Mouse (Mus musculus) heart, adult 8-10 months (tissue): Measurements from ENCODE around the gene Vmn1r191. TPM values are rescaled to one million over a fixed set of nuclear protein-coding genes. Genes with fewer than 3 reads are reported as not detected.
A peak's percentile ranks its signal among the peaks of the same experiment; 100 is the strongest.
"Not testable (repeated sequence)": the region's sequence is repeated elsewhere in the genome, so short reads cannot be mapped to it uniquely, and the experiment has no call there.

ENCODE experiments used
- DNase-seq: peaks from one replicate; pipeline ENCODE4 v3.0.0; 2022; ENCODE audit warnings: low spot score
- microRNA-seq: library from miRNA; unstranded; fragments of <30 nt; microRNA quantifications from one replicate; pipeline ENCODE4 v1.2.0, GENCODE M21; 2022
- total RNA-seq, 4 experiments: library from RNA; stranded (reverse); gene quantifications; 2 replicates each; pipeline ENCODE4 v1.2.4; 2022

Vmn1r191 gene
- total RNA-seq: not detected

- DNase-seq: no peak
These were observed at the start of gene Vmn1r191 for GRCm38 (mm10) chr13:22183869-22184268. Vmn1r191 (minus strand) TSS chr13:22183969.

DNA sequence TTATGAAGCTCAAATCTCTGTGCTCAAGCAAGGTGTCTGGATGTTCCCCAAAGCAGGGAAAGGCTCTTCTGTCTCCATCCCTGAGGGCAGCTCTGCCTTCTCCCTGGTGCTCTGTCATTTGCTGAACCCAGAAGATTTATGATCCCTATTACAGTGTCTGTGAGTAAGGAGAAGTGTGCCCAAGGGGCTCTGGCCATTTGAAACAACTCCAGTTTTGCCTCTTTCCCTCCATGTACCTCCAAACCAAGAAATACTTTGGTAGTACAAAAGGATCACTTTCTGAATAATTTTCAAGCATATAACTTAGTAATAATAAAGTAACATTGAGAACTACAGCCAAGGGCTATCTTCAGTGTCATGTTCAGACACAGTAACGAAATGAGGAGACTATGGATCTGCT is 39.3 kb upstream of the Vmn1r191 start, which contains the start of gene Vmn1r193:
TSS of gene Vmn1r193 (minus strand) at position 101 of the 400 bp plus-strand sequence.
- not testable (repeated sequence) for DNase-seq

GRCm38 (mm10) chr13:22192756-22193155 is 9.0 kb upstream of the Vmn1r191 start:
- DNase-seq: not testable (repeated sequence)

DNA sequence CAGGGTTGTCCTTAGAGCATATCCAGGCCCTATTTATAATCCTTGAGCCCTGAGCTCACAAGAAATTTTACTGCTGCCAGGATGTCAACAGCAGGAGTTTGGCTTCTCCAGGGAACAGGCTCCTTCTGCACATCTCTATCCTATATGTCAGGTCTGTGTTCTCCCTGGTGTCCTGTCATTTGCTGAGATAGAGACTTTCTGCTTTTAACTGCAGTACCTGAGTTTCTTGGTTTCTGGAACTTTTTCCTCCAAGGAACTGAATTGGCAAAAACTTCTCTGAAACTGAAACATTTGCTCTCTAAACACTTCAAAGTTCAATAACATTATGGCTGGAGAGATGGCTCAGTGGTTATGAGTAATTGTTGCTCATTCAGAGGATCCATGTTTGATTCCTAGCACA is 7.3 kb upstream of the Vmn1r191 start, which contains the start of gene Vmn1r192:
TSS of gene Vmn1r192 (minus strand) at position 101 of the 400 bp plus-strand sequence.
- no peak for DNase-seq

DNA sequence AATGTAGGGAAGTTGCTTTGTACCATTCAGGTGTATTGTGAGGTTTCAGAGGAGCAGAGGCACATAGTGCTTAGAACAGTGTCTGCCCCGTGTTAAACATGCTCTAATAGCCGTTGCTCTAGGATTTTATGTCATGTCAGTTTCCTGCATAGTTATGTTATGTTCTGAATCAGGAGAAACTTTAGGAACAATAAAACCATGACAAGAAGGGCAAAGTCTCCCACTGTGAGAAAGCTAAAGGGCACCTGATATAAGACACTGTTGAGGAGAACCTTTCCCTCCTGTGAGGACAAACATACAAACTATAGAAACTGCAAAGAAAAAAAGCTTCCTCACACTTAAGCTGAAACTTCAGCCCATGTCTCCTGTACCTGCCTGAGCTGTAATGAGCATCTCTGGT is 6.6 kb upstream of the Vmn1r191 start:
- no peak for DNase-seq

DNA sequence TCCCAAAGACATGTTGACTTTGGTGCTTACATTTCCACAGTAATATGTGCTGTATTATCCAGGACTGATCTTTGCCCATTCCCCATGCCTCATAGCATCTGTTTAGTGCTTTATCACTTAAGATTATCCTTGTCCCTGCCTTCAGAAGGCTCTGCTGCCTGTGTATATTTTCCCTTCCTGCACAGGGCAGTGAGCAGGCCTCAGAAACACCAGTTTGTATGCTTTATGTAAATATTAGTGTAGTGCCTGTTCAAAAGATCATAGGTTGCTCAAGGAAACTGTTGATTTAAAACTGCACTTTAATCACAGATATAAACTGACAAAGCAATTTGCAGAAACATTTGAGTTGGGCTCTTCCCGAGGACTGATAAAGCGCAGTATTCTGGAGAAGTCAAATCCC is 5.5 kb upstream of the Vmn1r191 start:
- no peak for DNase-seq

DNA sequence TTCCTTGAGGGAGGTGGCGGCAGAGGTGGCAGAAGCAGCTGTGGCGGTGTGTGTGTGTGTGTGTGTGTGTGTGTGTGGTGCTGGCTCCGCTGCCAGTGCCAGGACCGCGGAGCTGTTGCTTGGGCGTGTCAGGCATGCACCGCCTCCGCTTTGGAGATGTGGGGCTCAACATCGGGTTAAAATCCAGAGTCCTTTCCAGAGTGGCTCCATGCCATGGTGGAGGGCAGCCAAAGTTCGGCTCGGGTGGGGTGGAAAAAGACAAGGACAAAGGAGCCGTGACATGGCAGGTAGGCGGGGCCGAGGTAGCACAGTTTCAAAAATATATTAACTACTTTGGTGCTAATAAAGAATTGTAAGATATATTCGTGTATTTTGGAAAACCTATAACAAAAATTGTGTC is 15.4 kb downstream of the Vmn1r191 start:
- DNase-seq: peak; percentile 13

- not testable (repeated sequence) for DNase-seq
These were observed 47.1 kb downstream of the Vmn1r191 start for GRCm38 (mm10) chr13:22136495-22137293.

Small RNAs within 50 kb of the gene (microRNA-seq; reads per million reads assigned to microRNA genes)
- gene Gm23282 (not detected), gene Gm25084 (not detected)

Other genes with a start within 250 kb of the Vmn1r191 start
- gene Zfp184, start 238.9 kb downstream of the Vmn1r191 start, total RNA-seq: 1 to 10 TPM in 1 of 4 experiments, under 1 TPM in 3; 0.46 to 1.0 (median 0.83) TPM
- not detected for gene Pom121l2, start 202.8 kb downstream of the Vmn1r191 start, total RNA-seq
- under 1 TPM in 1 of 4 experiments, not detected in 3; 0.22 TPM for gene Prss16, start 174.2 kb downstream of the Vmn1r191 start, total RNA-seq
- 10 to 100 TPM in 2 of 4 experiments, 1 to 10 TPM in 2; 1.7 to 11.1 (median 9.1) TPM for gene Hist1h2ah, start 148.4 kb downstream of the Vmn1r191 start, total RNA-seq
- 10 to 100 TPM in 1 of 4 experiments, 1 to 10 TPM in 3; 4.6 to 13.2 (median 8.3) TPM for gene Hist1h2bk, start 148.1 kb downstream of the Vmn1r191 start, total RNA-seq
- 10 to 100 TPM; 11.6 to 17.7 (median 15.2) TPM for gene Hist1h4i, start 142.6 kb downstream of the Vmn1r191 start, total RNA-seq
- gene Hist1h2ag, start 141.0 kb downstream of the Vmn1r191 start, total RNA-seq: 10 to 100 TPM in 1 of 4 experiments, 1 to 10 TPM in 3; 2.7 to 12.6 (median 6.6) TPM
- 1 to 10 TPM; 1.4 to 7.1 (median 2.5) TPM for gene Hist1h2bj, start 140.8 kb downstream of the Vmn1r191 start, total RNA-seq
- not detected for gene Vmn1r188, start 99.5 kb downstream of the Vmn1r191 start, total RNA-seq
- gene Vmn1r189, start 78.1 kb downstream of the Vmn1r191 start, total RNA-seq: not detected
- gene Vmn1r192, start 7.2 kb upstream of the Vmn1r191 start, total RNA-seq: not detected
- gene Vmn1r193, start 39.2 kb upstream of the Vmn1r191 start, total RNA-seq: not detected
- gene Vmn1r194, start 60.2 kb upstream of the Vmn1r191 start, total RNA-seq: not detected
- not detected for gene Vmn1r195, start 86.6 kb upstream of the Vmn1r191 start, total RNA-seq
- gene Vmn1r196, start 106.0 kb upstream of the Vmn1r191 start, total RNA-seq: not detected
- gene Vmn1r197, start 140.6 kb upstream of the Vmn1r191 start, total RNA-seq: not detected
- not detected for gene Vmn1r198, start 166.4 kb upstream of the Vmn1r191 start, total RNA-seq
- not detected for gene Vmn1r199, start 195.8 kb upstream of the Vmn1r191 start, total RNA-seq
- not detected for gene Vmn1r200, start 206.4 kb upstream of the Vmn1r191 start, total RNA-seq